Mouse (Mus musculus) lung, postnatal 0 days (tissue): Measurements from ENCODE around the gene Ttll5.

Experiments used
- CTCF ChIP-seq: IDR thresholded peaks from 2 replicates; pipeline ENCODE4 v1.5.1; 2016; ENCODE audit warnings: antibody characterized with exemption, mild to moderate bottlenecking
- EP300 ChIP-seq: IDR thresholded peaks from 2 replicates; pipeline ENCODE4 v1.6.1; 2016; ENCODE audit warnings: antibody characterized with exemption, mild to moderate bottlenecking, control low read depth

- TF ChIP-seq CTCF (no peak), EP300 (no peak)
Measured at GRCm38 (mm10) chr12:85929711-85930110, 105.3 kb downstream of the Ttll5 start.
